Mouse (Mus musculus): ENCODE data around the gene Btbd9.

Gene Btbd9

GRCm38 (mm10) chr17:30245308-30245706, 331.0 kb downstream of the Btbd9 start:
- no peak for DNase-seq (ENCODE audit: low read depth, low spot score)

GRCm38 (mm10) chr17:30244651-30245307, 331.5 kb downstream of the Btbd9 start:
- DNase-seq (ENCODE audit: low read depth, low spot score) = peak; percentile 44

DNA sequence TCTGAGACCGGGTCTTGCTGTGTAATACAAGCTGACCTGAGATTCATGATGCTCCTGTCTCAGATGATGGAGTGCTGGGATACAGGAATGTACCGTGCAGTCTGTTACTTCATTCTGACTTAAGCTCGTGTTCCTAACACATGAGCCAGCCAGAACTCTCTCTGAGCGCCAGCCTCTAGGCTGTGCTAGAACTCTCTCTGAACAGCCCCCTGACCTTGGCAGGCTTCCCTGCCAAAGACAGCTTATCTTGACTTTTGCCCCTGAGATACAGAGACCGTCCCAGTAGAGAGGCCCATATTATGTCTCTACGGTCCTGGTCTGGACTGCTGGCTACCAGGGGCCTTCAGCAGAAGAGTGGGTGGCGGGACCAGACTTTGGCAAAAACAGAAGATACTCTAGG, 332.7 kb downstream of the Btbd9 start:
- DNase-seq (ENCODE audit: low read depth, low spot score) = no peak

DNA sequence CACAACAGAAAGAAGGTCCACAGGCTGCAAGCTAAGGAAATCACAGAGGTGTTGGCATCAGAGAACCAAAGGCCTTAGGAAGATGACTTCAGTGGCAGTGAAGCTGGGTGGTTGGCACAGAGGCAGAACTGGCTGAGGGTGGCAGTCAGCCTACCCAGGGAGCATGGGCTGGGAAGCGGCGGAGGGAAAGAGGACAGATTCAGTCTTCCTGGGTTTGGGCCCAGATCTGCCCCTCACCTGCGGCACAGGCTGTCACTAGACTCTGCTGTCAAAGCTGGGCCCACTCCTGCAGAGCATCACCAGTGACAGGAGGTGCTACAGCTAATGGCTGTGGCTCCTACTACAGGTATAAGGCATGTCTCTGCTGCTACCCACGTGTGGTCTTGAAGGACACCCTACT, 333.6 kb downstream of the Btbd9 start:
- DNase-seq (ENCODE audit: low read depth, low spot score) = no peak

GRCm38 (mm10) chr17:30241720-30242322, 334.5 kb downstream of the Btbd9 start:
- no peak for DNase-seq (ENCODE audit: low read depth, low spot score)

DNA sequence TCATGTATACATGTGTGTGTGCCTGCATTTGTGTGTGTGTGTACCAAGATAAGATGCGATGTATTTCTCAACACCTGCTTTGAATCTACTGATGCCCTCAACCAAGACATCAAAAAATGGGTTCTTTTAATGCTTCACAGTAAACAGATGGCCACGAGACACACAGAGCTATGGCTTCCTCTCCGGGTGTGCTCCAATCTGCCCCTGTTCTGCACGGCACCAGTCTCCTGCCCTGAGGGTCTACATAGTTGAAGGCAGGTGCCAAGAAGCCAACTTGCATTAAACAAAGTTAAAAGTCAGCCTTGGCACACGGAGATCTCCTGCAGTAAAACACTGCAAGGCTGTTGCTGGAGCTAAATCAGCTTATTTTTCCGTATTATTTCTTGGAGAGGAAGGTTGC, 335.2 kb downstream of the Btbd9 start:
- peak; percentile 60 for DNase-seq (ENCODE audit: low read depth, low spot score)

GRCm38 (mm10) chr17:30240659-30241058, 335.6 kb downstream of the Btbd9 start:
- DNase-seq (ENCODE audit: low read depth, low spot score) = peak; percentile 81

DNA sequence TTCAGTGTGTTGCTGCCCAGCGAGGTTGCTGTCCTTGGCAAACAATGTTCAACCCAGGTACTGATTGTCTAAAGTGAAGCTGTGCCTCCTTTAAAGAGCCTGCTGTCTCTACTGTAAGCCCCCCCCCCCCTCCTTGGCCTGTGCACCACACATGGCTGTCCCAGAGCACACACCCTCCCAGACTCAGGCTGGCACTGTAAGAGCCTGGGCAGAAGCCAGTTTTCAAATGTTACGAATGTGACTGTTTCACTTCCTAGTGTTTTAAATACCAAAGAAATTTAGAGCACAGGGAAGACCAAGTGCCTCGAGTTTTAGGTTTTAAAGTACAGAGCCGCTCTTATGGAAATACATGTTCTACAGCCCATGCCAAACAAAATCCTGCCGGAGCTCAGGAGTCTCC, 336.8 kb downstream of the Btbd9 start:
- peak; percentile 63 for DNase-seq (ENCODE audit: low read depth, low spot score)

GRCm38 (mm10) chr17:30237600-30237999, 338.7 kb downstream of the Btbd9 start:
- no peak for DNase-seq (ENCODE audit: low read depth, low spot score)

DNA sequence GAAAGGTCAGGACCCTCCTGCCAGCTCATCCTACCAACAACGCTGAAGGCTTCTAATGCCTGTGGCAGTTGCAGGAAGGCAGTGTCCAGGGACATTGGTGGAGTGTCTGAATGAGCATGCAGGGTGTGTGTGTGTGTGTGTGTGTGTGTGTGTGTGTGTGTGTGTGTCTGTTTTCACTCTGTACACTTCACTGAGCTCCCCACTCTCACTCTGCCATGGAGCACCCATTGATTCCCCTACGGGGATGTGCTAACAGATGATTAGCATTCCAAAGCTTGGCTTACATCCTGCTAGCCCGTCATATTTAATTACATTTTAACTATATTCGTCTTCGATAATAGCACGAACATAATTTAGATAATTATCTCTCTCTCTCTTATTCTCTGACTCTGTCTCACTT, 339.7 kb downstream of the Btbd9 start:
- no peak for DNase-seq (ENCODE audit: low read depth, low spot score)

- no peak for DNase-seq (ENCODE audit: low read depth, low spot score)
Measured at GRCm38 (mm10) chr17:30235380-30235779, 340.9 kb downstream of the Btbd9 start.

DNA sequence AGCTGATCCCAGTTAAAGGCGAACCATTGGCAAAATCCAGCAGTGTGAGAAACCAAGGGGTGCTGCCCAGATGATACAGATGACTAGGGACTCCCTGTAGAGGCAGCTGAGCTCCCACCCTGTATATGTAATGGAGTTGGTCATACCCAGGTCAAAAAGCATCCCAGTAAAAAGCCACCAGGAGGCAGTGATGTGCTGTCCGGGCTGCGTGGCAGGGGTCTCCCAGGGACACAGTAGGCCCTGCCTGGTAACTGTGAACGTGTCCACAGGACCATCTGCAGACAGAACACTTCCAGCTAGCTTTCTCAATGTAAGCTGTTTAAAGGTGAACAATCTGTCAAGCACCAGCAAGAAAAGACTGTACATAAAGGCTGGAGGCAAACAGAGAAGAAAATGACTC, 343.6 kb downstream of the Btbd9 start:
- no peak for DNase-seq (ENCODE audit: low read depth, low spot score)

- DNase-seq (ENCODE audit: low read depth, low spot score) = no peak
Measured at GRCm38 (mm10) chr17:30231483-30231882, 344.8 kb downstream of the Btbd9 start.

DNA sequence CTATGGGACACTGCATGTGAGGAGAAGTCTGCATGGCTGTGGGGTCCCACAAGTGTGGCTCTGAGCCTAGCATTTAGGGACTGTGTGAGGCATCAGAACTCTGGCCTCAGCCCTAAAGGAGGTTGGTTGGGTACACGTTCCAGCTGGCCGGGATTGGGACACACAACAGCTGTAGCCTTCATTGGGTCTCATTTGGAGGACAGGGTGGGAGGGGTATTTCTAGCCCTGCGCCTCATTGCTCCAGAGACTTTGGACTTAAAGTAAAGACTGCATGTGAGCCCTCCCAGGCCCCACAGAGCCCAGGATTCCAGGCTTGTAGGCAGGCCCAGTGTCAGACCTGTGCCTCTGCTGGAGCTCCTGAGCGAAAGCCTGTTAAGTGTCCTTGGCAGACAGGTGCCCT, 345.9 kb downstream of the Btbd9 start:
- no peak for DNase-seq (ENCODE audit: low read depth, low spot score)

DNA sequence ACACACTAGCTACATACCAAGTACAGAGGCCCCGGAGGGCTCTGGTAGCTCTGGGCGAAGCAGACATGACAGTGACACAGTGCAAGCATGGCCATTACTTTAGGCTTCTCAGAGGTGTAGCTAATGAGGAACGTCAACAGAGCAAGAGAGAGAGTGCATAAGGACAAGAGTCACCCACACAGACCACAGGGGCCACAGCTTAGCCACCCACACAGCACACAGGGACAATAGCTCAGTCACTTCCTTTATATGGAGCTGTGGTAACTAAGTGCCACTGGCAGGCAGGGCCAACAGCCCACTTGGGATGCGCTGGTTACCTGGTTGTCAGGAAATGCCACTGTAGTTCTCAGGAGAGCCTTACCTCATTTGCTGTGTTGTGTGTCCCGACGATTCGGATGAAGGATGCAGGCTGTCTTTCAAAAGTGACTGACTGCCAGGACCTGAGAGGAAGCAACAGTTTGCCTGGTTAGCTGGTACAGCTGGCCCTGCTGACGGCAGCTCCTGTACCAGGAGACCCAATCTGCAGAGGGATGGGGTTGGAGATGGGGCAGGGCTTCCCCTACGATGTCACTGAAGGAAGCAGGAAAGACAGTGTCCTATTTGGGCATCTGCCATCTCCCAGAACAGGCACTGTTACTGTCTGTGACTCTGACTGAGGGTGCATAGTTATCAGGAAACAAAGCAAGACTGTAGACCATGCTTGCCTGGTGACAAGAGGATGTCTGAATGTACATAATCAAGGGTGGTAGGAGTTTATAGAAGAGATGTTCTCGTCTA, 347.7 kb downstream of the Btbd9 start:
- peak; percentile 74 for DNase-seq (ENCODE audit: low read depth, low spot score)

- DNase-seq (ENCODE audit: low read depth, low spot score) = no peak
Measured at GRCm38 (mm10) chr17:30225030-30225740, 351.1 kb downstream of the Btbd9 start.

GRCm38 (mm10) chr17:30222837-30223236, 353.5 kb downstream of the Btbd9 start:
- DNase-seq (ENCODE audit: low read depth, low spot score) = no peak

- DNase-seq (ENCODE audit: low read depth, low spot score) = no peak
Measured at GRCm38 (mm10) chr17:30222361-30222760, 353.9 kb downstream of the Btbd9 start.

DNA sequence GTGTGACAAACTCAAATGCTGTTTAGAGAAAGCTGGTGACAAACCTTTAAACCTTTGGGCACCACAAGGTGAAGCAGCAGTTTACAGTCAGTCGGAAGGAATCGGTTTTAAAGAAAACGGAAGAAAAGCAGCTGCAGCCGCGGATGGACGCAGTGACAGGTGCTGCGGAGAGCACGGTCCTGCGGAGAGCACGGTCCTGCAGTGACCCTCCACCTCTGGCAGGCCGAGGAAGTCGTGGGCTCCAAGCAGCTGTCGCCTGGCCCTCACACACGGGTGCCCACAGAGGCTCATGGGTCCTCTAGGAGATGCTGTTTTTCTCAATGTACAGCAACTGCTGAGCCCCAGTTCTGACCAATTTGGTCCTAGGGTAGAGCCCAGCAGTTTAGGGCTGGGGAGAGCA, 354.6 kb downstream of the Btbd9 start:
- DNase-seq (ENCODE audit: low read depth, low spot score) = no peak

DNA sequence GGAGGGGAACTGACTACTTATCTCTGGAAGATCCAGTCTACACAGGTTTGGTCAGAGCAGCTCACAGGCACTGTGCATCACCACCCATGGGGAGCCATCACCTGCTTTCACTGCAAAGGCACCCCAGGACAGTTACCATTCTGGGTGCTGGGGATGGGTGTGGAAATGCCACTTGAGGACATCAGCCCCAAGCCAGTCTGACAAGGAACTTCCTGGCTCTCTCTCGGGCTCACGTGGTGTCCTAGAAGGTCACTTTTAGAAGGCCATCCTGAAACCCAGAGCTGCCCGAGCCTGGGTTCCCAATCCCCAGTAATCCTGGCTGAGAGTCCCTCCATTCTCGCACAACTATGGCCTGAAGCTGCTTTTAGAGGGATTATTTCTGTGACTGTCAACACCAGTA, 360.5 kb downstream of the Btbd9 start:
- DNase-seq (ENCODE audit: low read depth, low spot score) = no peak

DNA sequence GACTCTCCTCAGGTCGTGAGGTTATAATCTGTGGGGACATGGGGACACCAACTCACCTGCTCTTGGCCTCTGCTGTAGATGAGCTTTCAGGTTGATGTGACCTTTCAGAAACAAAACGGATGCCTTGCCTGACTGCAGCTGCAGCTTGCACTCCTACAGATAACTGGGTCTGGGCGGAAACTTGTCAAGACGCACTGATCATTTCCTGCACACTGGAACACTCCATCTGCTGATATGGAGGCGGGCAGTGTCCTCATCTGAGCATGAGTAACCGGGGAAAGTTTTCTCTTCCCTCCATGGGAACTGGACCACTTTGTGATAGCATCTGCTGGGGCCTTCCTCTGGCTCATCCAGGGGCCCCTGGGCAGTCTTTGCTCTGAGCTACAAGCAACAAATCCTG, 361.9 kb downstream of the Btbd9 start:
- peak; percentile 89 for DNase-seq (ENCODE audit: low read depth, low spot score)

- no peak for DNase-seq (ENCODE audit: low read depth, low spot score)
Measured at GRCm38 (mm10) chr17:30213371-30213770, 362.9 kb downstream of the Btbd9 start.
